Comparison of ENCODE assay signal across 23 mouse cellular contexts in the genomic region with DNA sequence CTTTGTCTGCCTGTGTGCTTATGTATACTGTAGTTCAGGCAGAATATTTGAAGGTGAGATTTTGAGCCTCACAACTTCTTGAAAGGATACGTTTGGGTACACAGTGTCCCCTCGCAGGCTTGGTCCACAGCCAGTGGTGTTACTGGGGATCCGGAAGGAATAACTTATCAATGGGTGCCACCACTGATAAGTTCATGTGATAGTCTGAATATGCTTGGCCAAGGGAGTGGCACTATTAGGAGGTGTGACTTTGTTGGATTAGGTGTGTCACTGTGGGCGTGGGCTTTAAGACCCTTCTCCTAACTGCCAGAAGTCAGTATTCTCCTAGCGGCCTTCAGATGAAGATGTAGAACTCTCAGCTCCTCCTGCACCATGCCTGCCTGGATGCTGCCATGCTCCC. TPM values are rescaled to one million over a fixed set of nuclear protein-coding genes. Genes with fewer than 3 reads are reported as not detected.
DNase-seq lines count a peak whose midpoint lies in the region; ATAC-seq lines count a peak whose summit lies in the region.
"Had no signal": no experiment of that assay in that cellular context is flagged by ENCODE, and none has a peak within 500 bp of the region (broad histone marks: within the 10 kb centered on the region; RNA-seq: fewer than 3 reads in every experiment).

No protein-coding gene starts in this region.

- no peak overlapping the region for H3K4me2 ChIP-seq in forebrain, embryonic 16.5 days (ENCODE audit: low read length)
- peak overlapping the region; percentile 78 for H3K4me2 ChIP-seq in liver, embryonic 13.5 days
- H3K4me2 ChIP-seq in stomach, embryonic 14.5 days (replicated peaks; ENCODE audit: low read depth, low read length), result no peak overlapping the region
- H3K4me2 ChIP-seq in forebrain, embryonic 13.5 days, result no peak overlapping the region
- H3K4me2 ChIP-seq: embryonic facial prominence, embryonic 12.5 days; limb, embryonic 12.5 days; lung, embryonic 15.5 days; midbrain, embryonic 11.5 days had no signal

- no peak overlapping the region for H3K9ac ChIP-seq in forebrain, embryonic 16.5 days (replicated peaks; ENCODE audit: low read depth, low read length)
- H3K9ac ChIP-seq in liver, embryonic 13.5 days, result peak overlapping the region; percentile 80
- no peak overlapping the region for H3K9ac ChIP-seq in stomach, embryonic 14.5 days (replicated peaks; ENCODE audit: low read depth, low read length)
- no peak overlapping the region for H3K9ac ChIP-seq in forebrain, embryonic 13.5 days
- H3K9ac ChIP-seq: embryonic facial prominence, embryonic 12.5 days; limb, embryonic 12.5 days; lung, embryonic 15.5 days had no signal

- no peaks in the 10 kb centered on the region for H3K36me3 ChIP-seq in forebrain, embryonic 10.5 days (replicated peaks)
- no peaks in the 10 kb centered on the region for H3K36me3 ChIP-seq in forebrain, embryonic 16.5 days (ENCODE audit: control insufficient read depth, insufficient read depth)
- no peaks in the 10 kb centered on the region for H3K36me3 ChIP-seq in liver, embryonic 13.5 days
- no peaks in the 10 kb centered on the region for H3K36me3 ChIP-seq in stomach, embryonic 14.5 days (ENCODE audit: control insufficient read depth, insufficient read depth, low read length)
- H3K36me3 ChIP-seq in forebrain, embryonic 13.5 days (ENCODE audit: poor library complexity, severe bottlenecking), result no peaks in the 10 kb centered on the region
- H3K36me3 ChIP-seq: embryonic facial prominence, embryonic 12.5 days; limb, embryonic 12.5 days; lung, embryonic 15.5 days had no signal

- H3K27ac ChIP-seq in forebrain, embryonic 10.5 days, result 0 out of 2 replicates have a peak overlapping the region, but pooled peaks have one; percentile 8
- no peak overlapping the region for H3K27ac ChIP-seq in forebrain, embryonic 16.5 days (ENCODE audit: low read length)
- peak overlapping the region; percentile 100 for H3K27ac ChIP-seq in liver, embryonic 13.5 days
- H3K27ac ChIP-seq in stomach, embryonic 14.5 days (ENCODE audit: low read length), result no peak overlapping the region
- H3K27ac ChIP-seq in forebrain, embryonic 13.5 days, result no peak overlapping the region
- H3K27ac ChIP-seq: embryonic facial prominence, embryonic 12.5 days; gastrocnemius, adult 2 months; hindbrain, postnatal 0 days; limb, embryonic 12.5 days; lung, embryonic 15.5 days had no signal

- H3K9me3 ChIP-seq in forebrain, embryonic 10.5 days, result no peaks in the 10 kb centered on the region; the same call in 1 of the 2 replicates
- H3K9me3 ChIP-seq in forebrain, embryonic 16.5 days (ENCODE audit: control insufficient read depth, low read length), result no peaks in the 10 kb centered on the region
- 0 out of 2 replicates have a peak, but pooled peaks cover 9% of the 10 kb centered on the region for H3K9me3 ChIP-seq in liver, embryonic 13.5 days (replicated peaks)
- no peaks in the 10 kb centered on the region for H3K9me3 ChIP-seq in stomach, embryonic 14.5 days (ENCODE audit: control insufficient read depth, low read depth, low read length)
- H3K9me3 ChIP-seq in forebrain, embryonic 13.5 days (replicated peaks), result 0 out of 2 replicates have a peak, but pooled peaks cover 4% of the 10 kb centered on the region
- H3K9me3 ChIP-seq: embryonic facial prominence, embryonic 12.5 days; limb, embryonic 12.5 days; lung, embryonic 15.5 days had no signal

- H3K27me3 ChIP-seq in forebrain, embryonic 10.5 days (ENCODE audit: poor library complexity, severe bottlenecking), result no peaks in the 10 kb centered on the region
- H3K27me3 ChIP-seq in forebrain, embryonic 16.5 days (replicated peaks; ENCODE audit: control insufficient read depth, insufficient read depth, low read length), result no peaks in the 10 kb centered on the region
- H3K27me3 ChIP-seq in liver, embryonic 13.5 days, result no peaks in the 10 kb centered on the region
- no peaks in the 10 kb centered on the region for H3K27me3 ChIP-seq in stomach, embryonic 14.5 days (ENCODE audit: control insufficient read depth, insufficient read depth, low read length)
- no peaks in the 10 kb centered on the region for H3K27me3 ChIP-seq in forebrain, embryonic 13.5 days
- H3K27me3 ChIP-seq: embryonic facial prominence, embryonic 12.5 days; limb, embryonic 12.5 days; lung, embryonic 15.5 days had no signal

- no peak overlapping the region for H3K4me3 ChIP-seq in forebrain, embryonic 10.5 days
- no peak overlapping the region for H3K4me3 ChIP-seq in forebrain, embryonic 16.5 days (replicated peaks; ENCODE audit: low read length)
- H3K4me3 ChIP-seq in liver, embryonic 13.5 days (replicated peaks), result peak overlapping the region; percentile 60
- H3K4me3 ChIP-seq in stomach, embryonic 14.5 days (ENCODE audit: low read depth, low read length), result no peak overlapping the region
- no peak overlapping the region for H3K4me3 ChIP-seq in forebrain, embryonic 13.5 days
- H3K4me3 ChIP-seq: embryonic facial prominence, embryonic 12.5 days; gastrocnemius, adult 2 months; limb, embryonic 12.5 days; lung, embryonic 15.5 days had no signal

- ATAC-seq in forebrain, embryonic 16.5 days, result no peak
- peak; percentile 47 for ATAC-seq in erythroblast, adult 5-6 weeks (replicated peaks; ENCODE audit: low FRiP score, poor library complexity, severe bottlenecking)
- peak; percentile 72 for ATAC-seq in liver, embryonic 13.5 days (ENCODE audit: low read depth)
- peak; percentile 11; the same call in 1 of the 2 replicates for ATAC-seq in stomach, embryonic 14.5 days (ENCODE audit: insufficient number of reproducible peaks, insufficient read depth, low FRiP score, low read depth)
- ATAC-seq in forebrain, embryonic 13.5 days, result no peak
- ATAC-seq: activated CD4-positive, CD25-positive, alpha-beta regulatory T cell, adult 4 months; hindbrain, postnatal 0 days had no signal

- WGBS in forebrain, embryonic 10.5 days, result 82% methylated on average over 5 of the region's 5 CpGs
- WGBS in forebrain, embryonic 16.5 days, result 91% methylated on average over 5 of the region's 5 CpGs
- WGBS in liver, embryonic 13.5 days (ENCODE audit: insufficient replicate concordance), result 27% methylated on average over 5 of the region's 5 CpGs
- WGBS in stomach, embryonic 14.5 days, result 80% methylated on average over 5 of the region's 5 CpGs
- WGBS in forebrain, embryonic 13.5 days, result 89% methylated on average over 5 of the region's 5 CpGs

- H3K4me1 ChIP-seq in forebrain, embryonic 10.5 days, result peaks cover 4% of the 10 kb centered on the region
- no peaks in the 10 kb centered on the region for H3K4me1 ChIP-seq in forebrain, embryonic 16.5 days (replicated peaks; ENCODE audit: control insufficient read depth, insufficient read depth, low read length)
- peaks cover 60% of the 10 kb centered on the region for H3K4me1 ChIP-seq in liver, embryonic 13.5 days (replicated peaks)
- 0 out of 2 replicates have a peak, but pooled peaks cover 1% of the 10 kb centered on the region for H3K4me1 ChIP-seq in stomach, embryonic 14.5 days (ENCODE audit: control insufficient read depth, insufficient read depth, low read length)
- H3K4me1 ChIP-seq in forebrain, embryonic 13.5 days, result no peaks in the 10 kb centered on the region
- H3K4me1 ChIP-seq: embryonic facial prominence, embryonic 12.5 days; limb, embryonic 12.5 days; lung, embryonic 15.5 days had no signal

- DNase-seq in forebrain, embryonic 10.5 days (ENCODE audit: extremely low spot score, low spot score), result no peak
- peak; percentile 66 for DNase-seq in liver, embryonic 13.5 days
- DNase-seq in adrenal gland, adult (ENCODE audit: inconsistent age in 2 of 2, low spot score in 1 of 2), result no peak
- no peak for DNase-seq in layer of hippocampus, postnatal 36 days
- DNase-seq: adrenal gland, postnatal 14 days; cerebellum, postnatal 10 days; gastrocnemius, adult 2 months; heart, adult 11 months; kidney, adult 9 months; kidney, postnatal 4 days; lung, postnatal 4 days; right cerebral cortex, adult 18-20 months; thymus, adult 2 months had no signal

RNA-seq across cellular contexts. Expression of a gene that starts 6.2 kb away (rescaled TPM):
- polyA plus RNA-seq in forebrain, embryonic 10.5 days (2016; fragmentation: Nextera tagmentation; extraction: Ambion mirVana), result 26.2 and 27.9 TPM in 2 replicates
- 18.5 and 21.2 TPM in 2 replicates for polyA plus RNA-seq in forebrain, embryonic 16.5 days (2015; fragmentation: Nextera tagmentation; extraction: Ambion mirVana)
- total RNA-seq in erythroblast, adult 5-6 weeks (2015; ENCODE audit: low replicate concordance), result 13.6 and 28.2 TPM in 2 replicates
- total RNA-seq in erythroblast, adult 5-6 weeks (2017; ENCODE audit: low replicate concordance), result 39.8 and 43.4 TPM in 2 replicates
- polyA plus RNA-seq in liver, embryonic 13.5 days (2015; fragmentation: Nextera tagmentation; extraction: Ambion mirVana), result 13.4 and 15.5 TPM in 2 replicates
- polyA plus RNA-seq in stomach, embryonic 14.5 days (2014; fragmentation: Nextera tagmentation; extraction: Ambion mirVana), result 26.5 and 29.8 TPM in 2 replicates
- polyA plus RNA-seq in forebrain, embryonic 13.5 days (2015; fragmentation: Nextera tagmentation; extraction: Ambion mirVana), result 16.9 and 18.4 TPM in 2 replicates
- 10 to 100 TPM; 48.0 to 48.3 TPM for total RNA-seq in layer of hippocampus, postnatal 36 days (2021)

Comparison
In these comparisons a context has a peak if more than half of its experiments do, and no peak if none do; other contexts are left out.
1. H3K27ac ChIP-seq: peak in forebrain, embryonic 10.5 days (single experiment) and liver, embryonic 13.5 days (single experiment); none in forebrain, embryonic 16.5 days (single experiment), stomach, embryonic 14.5 days (single experiment) and forebrain, embryonic 13.5 days (single experiment).
2. ATAC-seq: peak in erythroblast, adult 5-6 weeks (single experiment), liver, embryonic 13.5 days (single experiment) and stomach, embryonic 14.5 days (single experiment); none in forebrain, embryonic 16.5 days (single experiment) and forebrain, embryonic 13.5 days (single experiment).